Mouse (Mus musculus): Measurements from ENCODE around the gene Zdhhc1. TPM values are rescaled to one million over a fixed set of nuclear protein-coding genes. Genes with fewer than 3 reads are reported as not detected.

The Zdhhc1 gene
- total RNA-seq, 1 experiment: 3.2 TPM

DNA sequence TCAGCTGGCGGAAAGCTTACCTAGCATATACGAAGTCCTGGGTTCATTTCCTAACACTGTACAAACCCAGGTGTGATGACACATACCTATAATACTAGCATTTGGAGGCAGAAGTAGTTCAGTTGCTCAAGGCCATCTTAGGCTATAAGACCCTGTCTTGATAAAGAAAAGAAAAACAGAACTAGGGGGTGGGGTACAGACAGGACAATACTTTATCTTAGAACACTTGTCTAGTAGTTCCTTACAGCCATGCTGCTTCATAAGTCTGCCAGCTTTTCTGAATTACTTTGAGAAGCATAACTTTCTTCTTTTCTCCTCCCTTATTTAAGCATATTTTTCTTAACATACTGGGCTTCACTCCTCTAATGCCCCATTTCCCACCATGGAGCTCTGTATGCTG, 46.1 kb upstream of the Zdhhc1 start:
- no peak for DNase-seq (ENCODE audit: low read depth, low spot score)
- H3K4me3 ChIP-seq (ENCODE audit: insufficient read depth in 1 of 2, low read depth in 1 of 2, low read length in 2 of 2, poor library complexity in 1 of 2, severe bottlenecking in 1 of 2): no peak overlapping the region
- no peak overlapping the region for H3K9ac ChIP-seq (ENCODE audit: insufficient read depth, low read depth, low read length, poor library complexity, severe bottlenecking)
- no peaks in the 10 kb centered on the region for H3K4me1 ChIP-seq (ENCODE audit: control insufficient read depth in 2 of 2, insufficient read depth in 2 of 2, low read length in 2 of 2, poor library complexity in 1 of 2)
- peaks cover 4% of the 10 kb centered on the region; the same call in 1 of the 2 replicates for H3K36me3 ChIP-seq (ENCODE audit: control insufficient read depth, insufficient read depth, low read length, poor library complexity, severe bottlenecking)
- H3K9me3 ChIP-seq (ENCODE audit: control insufficient read depth, insufficient read depth, low read depth, low read length): no peaks in the 10 kb centered on the region
- in situ Hi-C loops (cut with MboI; ENCODE audit: low sequenced_read_pairs in 2 of 2, unreplicated experiment in 2 of 2): no loop called here
- H3K27ac ChIP-seq (ENCODE audit: insufficient read depth, low read depth, low read length, poor library complexity, severe bottlenecking): no peak overlapping the region
- TF ChIP-seq HCFC1 (IDR thresholded peaks at IDR 0.05; ENCODE audit: borderline replicate concordance, insufficient read depth, low read length): no peak
- no peak for TF ChIP-seq ZC3H11A (IDR thresholded peaks at IDR 0.05; ENCODE audit: borderline replicate concordance, low read depth, low read length)
- no peak for TF ChIP-seq MAFK (IDR thresholded peaks at IDR 0.05; ENCODE audit: insufficient read depth, low read depth, low read length)
- no peak for TF ChIP-seq ZNF384 (IDR thresholded peaks at IDR 0.05; ENCODE audit: low read depth, low read length)
- no peak for TF ChIP-seq CHD2 (IDR thresholded peaks at IDR 0.05; ENCODE audit: low read depth, low read length)

DNA sequence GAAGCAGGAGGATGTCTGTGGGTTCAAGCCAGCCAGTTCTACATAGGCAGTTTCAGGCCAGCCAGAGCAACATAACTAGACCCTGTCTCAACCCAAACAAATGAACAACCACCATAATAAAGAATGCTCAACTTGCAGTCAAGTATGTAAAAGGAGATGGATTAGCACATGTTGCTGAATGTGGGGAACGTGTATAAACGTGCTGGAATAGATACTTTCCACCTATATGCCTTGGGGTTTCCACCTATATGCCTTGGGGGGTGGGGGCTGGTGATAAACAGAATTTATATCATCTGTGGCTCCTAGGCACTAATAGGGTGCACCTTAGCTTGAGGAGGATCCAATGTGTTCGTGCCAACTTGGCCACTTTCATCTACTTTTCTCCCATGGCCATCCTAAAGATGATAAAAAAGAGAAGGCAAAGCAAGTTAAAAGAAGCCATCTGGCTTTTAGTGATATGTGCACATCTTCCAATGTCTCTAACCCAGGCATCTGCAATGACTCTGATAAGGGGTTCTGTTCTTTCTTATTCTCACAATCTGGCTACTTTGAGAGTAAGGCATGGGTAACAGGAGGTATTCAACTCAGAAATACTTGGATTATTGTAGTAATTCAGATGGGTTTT, 45.4 kb upstream of the Zdhhc1 start:
- DNase-seq (ENCODE audit: low read depth, low spot score): no peak
- Histone ChIP-seq H3K4me1 (ENCODE audit: control insufficient read depth in 2 of 2, insufficient read depth in 2 of 2, low read length in 2 of 2, poor library complexity in 1 of 2) (no peaks in the 10 kb centered on the region), H3K36me3 (ENCODE audit: control insufficient read depth, insufficient read depth, low read length, poor library complexity, severe bottlenecking) (peaks cover 8% of the 10 kb centered on the region), H3K4me3 (ENCODE audit: insufficient read depth in 1 of 2, low read depth in 1 of 2, low read length in 2 of 2, poor library complexity in 1 of 2, severe bottlenecking in 1 of 2) (no peak overlapping the region), H3K27ac (ENCODE audit: insufficient read depth, low read depth, low read length, poor library complexity, severe bottlenecking) (no peak overlapping the region), H3K9me3 (ENCODE audit: control insufficient read depth, insufficient read depth, low read depth, low read length) (no peaks in the 10 kb centered on the region), H3K9ac (ENCODE audit: insufficient read depth, low read depth, low read length, poor library complexity, severe bottlenecking) (no peak overlapping the region)
- in situ Hi-C loops (cut with MboI; ENCODE audit: low sequenced_read_pairs in 2 of 2, unreplicated experiment in 2 of 2): no loop called here
- TF ChIP-seq ZC3H11A (IDR thresholded peaks at IDR 0.05; ENCODE audit: borderline replicate concordance, low read depth, low read length) (no peak), HCFC1 (IDR thresholded peaks at IDR 0.05; ENCODE audit: borderline replicate concordance, insufficient read depth, low read length) (no peak), MAFK (IDR thresholded peaks at IDR 0.05; ENCODE audit: insufficient read depth, low read depth, low read length) (no peak), CHD2 (IDR thresholded peaks at IDR 0.05; ENCODE audit: low read depth, low read length) (no peak), ZNF384 (IDR thresholded peaks at IDR 0.05; ENCODE audit: low read depth, low read length) (no peak)

DNA sequence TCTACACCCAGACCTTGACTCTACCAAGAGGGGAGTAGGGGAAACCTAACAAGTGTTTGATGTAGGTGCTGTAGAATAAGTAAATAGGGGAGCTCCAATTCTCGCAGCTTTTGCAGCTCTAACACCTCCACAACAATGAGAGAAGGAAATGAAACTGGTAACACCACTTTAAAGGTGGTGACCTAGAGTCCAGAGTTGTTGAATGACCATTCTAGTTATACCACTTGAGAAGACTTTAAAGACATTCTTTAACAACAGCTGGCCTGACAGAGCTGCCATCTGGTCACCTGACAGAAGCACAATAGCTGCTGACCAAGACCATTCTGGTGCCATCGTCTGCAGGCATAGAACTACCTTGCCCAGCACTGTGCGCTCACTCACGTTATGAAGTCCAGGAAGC, 42.2 kb upstream of the Zdhhc1 start:
- in situ Hi-C loops (cut with MboI; ENCODE audit: low sequenced_read_pairs in 2 of 2, unreplicated experiment in 2 of 2): no loop called here
- no peak for DNase-seq (ENCODE audit: low read depth, low spot score)

DNA sequence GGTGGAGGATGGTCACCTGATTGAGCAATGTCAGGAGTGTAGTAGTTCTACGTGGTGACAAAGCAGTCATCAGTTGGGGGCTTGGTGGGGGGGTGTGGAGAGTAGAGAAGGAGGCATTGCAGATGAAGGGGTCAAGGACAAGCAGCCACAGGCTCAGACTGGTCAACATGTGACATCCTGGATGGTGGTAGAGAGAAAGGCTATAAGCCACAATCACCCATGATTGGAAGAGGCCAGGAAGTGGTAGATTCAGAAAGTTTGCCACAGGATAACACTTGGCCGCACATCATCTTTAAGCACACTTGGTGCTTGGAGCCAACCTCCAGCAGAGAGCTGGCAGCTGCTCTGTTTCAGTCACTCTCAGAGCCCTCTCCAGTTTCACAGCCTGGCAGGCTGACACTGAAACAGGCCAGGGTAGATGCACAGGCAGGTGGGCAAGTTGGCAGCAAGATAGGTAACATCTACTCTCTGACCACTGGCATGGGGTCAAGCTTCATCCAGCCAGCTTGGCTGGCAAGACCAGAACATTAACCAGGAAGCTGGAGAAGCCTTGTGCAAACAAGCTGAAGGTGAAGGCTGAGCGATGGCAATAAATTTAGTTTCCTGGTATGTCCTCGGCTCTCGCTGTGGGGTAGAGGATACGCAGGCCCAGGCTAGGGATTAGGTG, 40.4 kb upstream of the Zdhhc1 start:
- DNase-seq (ENCODE audit: low read depth, low spot score): no peak
- TF ChIP-seq ZC3H11A (IDR thresholded peaks at IDR 0.05; ENCODE audit: borderline replicate concordance, low read depth, low read length) (no peak), HCFC1 (IDR thresholded peaks at IDR 0.05; ENCODE audit: borderline replicate concordance, insufficient read depth, low read length) (no peak), MAFK (IDR thresholded peaks at IDR 0.05; ENCODE audit: insufficient read depth, low read depth, low read length) (no peak), CHD2 (IDR thresholded peaks at IDR 0.05; ENCODE audit: low read depth, low read length) (no peak), ZNF384 (IDR thresholded peaks at IDR 0.05; ENCODE audit: low read depth, low read length) (no peak)
- peaks cover 14% of the 10 kb centered on the region for H3K36me3 ChIP-seq (ENCODE audit: control insufficient read depth, insufficient read depth, low read length, poor library complexity, severe bottlenecking)

More for the DNA sequence above, 42.2 kb upstream of the Zdhhc1 start:
- Histone ChIP-seq H3K9me3 (ENCODE audit: control insufficient read depth, insufficient read depth, low read depth, low read length) (no peaks in the 10 kb centered on the region), H3K4me3 (ENCODE audit: insufficient read depth in 1 of 2, low read depth in 1 of 2, low read length in 2 of 2, poor library complexity in 1 of 2, severe bottlenecking in 1 of 2) (no peak overlapping the region), H3K27ac (ENCODE audit: insufficient read depth, low read depth, low read length, poor library complexity, severe bottlenecking) (no peak overlapping the region), H3K9ac (ENCODE audit: insufficient read depth, low read depth, low read length, poor library complexity, severe bottlenecking) (no peak overlapping the region), H3K4me1 (ENCODE audit: control insufficient read depth in 2 of 2, insufficient read depth in 2 of 2, low read length in 2 of 2, poor library complexity in 1 of 2) (no peaks in the 10 kb centered on the region), H3K36me3 (ENCODE audit: control insufficient read depth, insufficient read depth, low read length, poor library complexity, severe bottlenecking) (peaks cover 14% of the 10 kb centered on the region)
- no peak for TF ChIP-seq MAFK (IDR thresholded peaks at IDR 0.05; ENCODE audit: insufficient read depth, low read depth, low read length)
- no peak for TF ChIP-seq CHD2 (IDR thresholded peaks at IDR 0.05; ENCODE audit: low read depth, low read length)
- no peak for TF ChIP-seq HCFC1 (IDR thresholded peaks at IDR 0.05; ENCODE audit: borderline replicate concordance, insufficient read depth, low read length)
- TF ChIP-seq ZNF384 (IDR thresholded peaks at IDR 0.05; ENCODE audit: low read depth, low read length): no peak
- TF ChIP-seq ZC3H11A (IDR thresholded peaks at IDR 0.05; ENCODE audit: borderline replicate concordance, low read depth, low read length): no peak

More for the DNA sequence above, 40.4 kb upstream of the Zdhhc1 start:
- no peak overlapping the region for H3K27ac ChIP-seq (ENCODE audit: insufficient read depth, low read depth, low read length, poor library complexity, severe bottlenecking)
- no peak overlapping the region for H3K9ac ChIP-seq (ENCODE audit: insufficient read depth, low read depth, low read length, poor library complexity, severe bottlenecking)
- H3K4me3 ChIP-seq (ENCODE audit: insufficient read depth in 1 of 2, low read depth in 1 of 2, low read length in 2 of 2, poor library complexity in 1 of 2, severe bottlenecking in 1 of 2): no peak overlapping the region
- H3K4me1 ChIP-seq (ENCODE audit: control insufficient read depth in 2 of 2, insufficient read depth in 2 of 2, low read length in 2 of 2, poor library complexity in 1 of 2): no peaks in the 10 kb centered on the region
- H3K9me3 ChIP-seq (ENCODE audit: control insufficient read depth, insufficient read depth, low read depth, low read length): no peaks in the 10 kb centered on the region
- in situ Hi-C loops (cut with MboI; ENCODE audit: low sequenced_read_pairs in 2 of 2, unreplicated experiment in 2 of 2): no loop called here

Measured in ES-E14 (cell line).